Mouse (Mus musculus) retina, embryonic 14.5 days (tissue): ENCODE measurements around the gene Hist1h2ad.
A peak's percentile ranks its signal among the peaks of the same experiment; 100 is the strongest.

ENCODE experiments used
- DNase-seq: peaks from one replicate; pipeline ENCODE4 v3.0.0-alpha.2; 2015; ENCODE audit warnings: low spot score

Hist1h2ad gene

DNA sequence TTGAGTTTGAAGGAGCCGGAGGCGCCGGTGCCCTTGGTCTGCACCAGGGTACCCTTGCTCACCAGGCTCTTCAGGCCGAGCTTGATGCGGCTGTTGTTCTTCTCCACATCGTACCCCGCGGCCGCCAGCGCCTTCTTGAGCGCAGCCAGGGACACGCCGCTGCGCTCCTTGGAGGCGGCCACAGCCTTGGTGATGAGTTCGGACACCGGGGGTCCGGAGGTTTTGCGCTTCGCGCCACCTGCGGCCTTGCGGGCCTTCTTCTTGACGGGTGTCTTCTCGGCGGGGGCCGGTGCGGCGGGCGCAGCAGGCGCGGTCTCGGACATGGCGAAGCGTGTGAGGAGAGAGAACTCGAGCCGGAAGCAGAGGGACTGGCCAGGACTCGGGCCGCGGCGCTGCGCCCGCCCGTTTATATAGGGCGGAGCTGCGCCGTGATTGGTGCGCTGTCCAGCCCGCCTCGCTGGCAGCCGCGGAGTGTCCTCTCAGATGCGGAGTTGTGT lies 48.0 kb downstream of the Hist1h2ad start, which contains the start of gene Hist1h1e:
Hist1h1e (minus strand) TSS at position 384 of the 497 bp plus-strand sequence.
- peak; percentile 95 for DNase-seq

DNA sequence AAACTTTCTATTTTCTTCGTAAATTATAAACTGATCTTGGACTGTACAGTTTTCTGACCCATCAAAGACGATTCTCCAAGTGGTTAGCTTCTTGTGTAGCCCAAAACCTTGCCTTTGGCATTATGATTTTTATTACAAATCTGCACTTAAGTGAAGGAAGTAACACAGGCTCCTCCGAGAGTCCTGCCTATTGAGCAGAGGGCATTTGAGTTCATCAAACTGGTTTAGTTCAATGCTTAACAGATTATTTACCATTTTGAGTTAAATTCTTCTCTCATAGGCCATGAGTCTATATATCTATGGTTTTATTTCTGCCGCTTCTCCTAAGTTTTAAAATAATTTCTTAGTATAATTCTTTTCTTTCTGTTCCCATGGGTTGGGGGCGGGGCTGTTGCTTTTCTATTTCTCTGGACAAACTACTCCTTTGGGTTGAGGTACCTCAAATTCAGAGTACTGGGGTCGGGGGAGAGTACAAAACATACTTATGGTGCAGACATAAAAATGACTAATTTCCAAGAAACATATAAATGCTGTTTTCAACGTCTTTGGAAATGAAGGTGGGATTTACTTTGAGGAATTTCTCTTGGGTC lies 48.8 kb downstream of the Hist1h2ad start:
- peak; percentile 48 for DNase-seq
